Mouse (Mus musculus) kidney, postnatal 25 days (tissue): ENCODE data around the gene Epb41l4b.

Experiments used
- DNase-seq, 2 experiments: peaks; one replicate each; pipeline ENCODE4 v3.0.0; 2021; ENCODE audit warnings: mixed read lengths in 2 of 2

The Epb41l4b gene

DNA sequence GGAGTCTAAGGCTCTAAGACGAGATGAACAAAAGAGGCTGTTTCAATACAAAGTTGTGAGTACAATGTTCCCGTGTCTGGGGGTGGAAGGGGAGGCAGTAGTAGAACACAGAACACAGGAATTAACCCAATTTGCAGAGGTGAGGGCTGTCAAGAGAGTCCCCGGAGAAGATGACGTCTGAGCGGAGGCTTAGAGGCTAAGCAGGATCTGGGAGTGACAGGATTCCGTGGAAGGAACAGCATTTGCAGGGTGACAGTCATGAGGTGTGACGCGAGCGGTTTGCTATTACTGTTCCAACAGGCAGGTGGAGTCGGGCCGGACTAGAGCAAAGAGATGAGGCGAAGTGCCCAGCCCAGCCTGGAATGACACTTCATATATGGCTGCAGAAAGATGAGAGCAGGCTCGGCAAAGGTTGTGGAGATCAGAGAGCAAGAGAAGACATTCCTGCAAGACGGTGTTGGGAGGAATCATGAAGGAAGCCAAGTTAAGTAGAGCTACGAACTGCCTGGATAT, 82.9 kb downstream of the Epb41l4b start:
- no peak for DNase-seq

DNA sequence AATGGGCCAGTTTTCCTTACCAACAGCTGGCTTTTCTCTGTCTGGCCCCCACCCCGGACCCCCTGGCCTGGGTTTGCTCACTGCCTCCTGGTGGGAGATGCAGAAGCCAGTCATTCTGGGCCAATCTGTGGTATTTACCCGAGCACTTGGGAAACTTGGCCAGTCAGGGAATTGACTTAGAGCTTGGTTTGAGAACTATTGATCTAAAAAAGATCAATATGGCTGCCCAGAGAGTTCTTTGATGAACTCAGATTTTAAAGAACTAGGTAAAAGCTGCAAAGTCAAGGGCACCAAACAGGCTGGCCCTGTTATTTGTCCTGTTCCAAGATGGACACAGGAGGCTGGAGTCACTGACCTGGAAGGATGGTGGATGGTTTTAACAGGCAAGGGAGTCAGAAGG, 84.6 kb downstream of the Epb41l4b start:
- DNase-seq = no peak

DNA sequence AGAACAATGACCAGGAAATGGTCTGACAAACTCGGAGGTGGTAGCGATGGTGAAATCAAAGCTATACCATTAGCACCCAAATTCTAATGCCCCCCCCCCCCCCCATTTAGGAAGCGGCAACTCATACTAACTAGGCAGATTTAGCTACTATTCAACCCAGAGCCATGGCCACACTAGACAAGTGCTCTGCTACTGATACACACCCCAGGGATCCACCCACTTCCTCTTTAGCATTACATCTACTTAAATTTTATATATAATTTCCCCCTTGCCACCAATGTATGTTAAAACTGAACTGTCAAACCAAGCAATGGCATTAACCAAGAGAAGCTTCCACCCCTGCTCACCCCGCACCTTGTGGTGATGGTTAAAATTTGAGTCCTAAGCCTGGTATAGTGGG, 85.6 kb downstream of the Epb41l4b start:
- DNase-seq = no peak

DNA sequence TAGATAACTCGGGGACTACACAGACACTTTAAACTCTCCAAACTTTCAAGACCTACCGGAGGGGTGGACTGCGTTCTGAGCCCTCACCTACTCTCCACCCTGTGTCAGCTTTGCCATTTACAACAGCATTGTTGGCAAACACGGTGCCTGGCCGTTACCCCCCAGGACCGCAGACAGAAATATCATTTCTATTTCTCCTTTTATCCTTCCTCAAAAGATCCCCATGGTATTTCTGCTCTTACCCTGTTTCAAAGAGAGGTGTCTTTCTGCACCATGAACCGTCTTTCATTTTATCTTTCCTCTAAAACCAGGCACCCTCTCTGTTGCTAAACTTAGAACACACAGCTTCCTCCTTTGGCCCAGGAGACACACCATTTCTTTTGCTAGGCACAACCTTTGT, 87.6 kb downstream of the Epb41l4b start:
- DNase-seq = no peak

DNA sequence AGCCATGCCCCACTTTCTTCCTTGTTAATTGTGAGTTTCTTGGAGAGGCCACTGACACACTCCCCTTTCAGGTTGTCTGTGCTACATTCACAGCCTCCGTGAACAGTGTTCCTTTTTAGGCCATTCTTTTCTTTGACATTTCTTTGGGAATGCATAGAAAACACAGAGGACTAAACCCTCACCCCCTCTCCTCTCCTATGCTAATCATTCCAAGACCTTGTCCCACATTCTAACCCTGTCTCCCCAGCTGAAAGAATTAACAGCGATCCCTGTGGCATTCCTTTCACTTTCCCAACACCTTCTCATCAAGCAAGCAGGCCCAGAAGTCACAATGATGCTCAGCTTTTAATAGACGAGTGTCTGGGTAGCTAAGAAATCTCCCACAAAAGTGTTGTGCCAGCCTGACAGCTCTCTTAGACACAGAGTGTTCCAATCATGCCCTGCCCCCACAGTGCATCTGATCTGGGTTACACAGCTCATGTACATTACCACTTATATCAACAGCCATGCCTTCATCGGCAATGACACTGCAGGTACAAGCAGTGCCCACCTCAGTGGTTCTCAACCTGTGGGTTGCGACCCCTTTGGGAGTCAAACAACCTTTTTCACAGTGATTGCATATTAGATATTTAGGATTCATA, 93.8 kb downstream of the Epb41l4b start:
- DNase-seq = no peak

DNA sequence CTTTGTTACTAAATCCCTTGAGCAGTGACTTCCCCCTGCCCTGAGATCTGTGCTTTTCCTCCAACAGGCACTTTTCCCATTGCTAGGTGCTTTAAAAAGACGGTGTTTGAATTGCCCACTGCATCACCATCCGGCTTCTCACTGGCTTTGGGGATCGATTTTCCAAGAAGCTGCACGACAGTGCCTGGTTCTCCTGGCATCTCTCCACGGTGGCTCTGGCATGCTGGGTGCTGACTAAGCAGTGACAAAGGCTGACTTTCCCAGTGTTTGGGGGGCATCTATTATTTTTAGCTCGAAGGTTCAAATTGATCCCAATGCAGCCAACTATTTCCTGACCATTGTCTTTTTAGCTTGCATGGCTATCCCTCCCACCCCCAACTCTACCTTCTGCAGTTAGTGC, 94.7 kb downstream of the Epb41l4b start:
- peak in 1 of 2 experiments; percentile 6 for DNase-seq

DNA sequence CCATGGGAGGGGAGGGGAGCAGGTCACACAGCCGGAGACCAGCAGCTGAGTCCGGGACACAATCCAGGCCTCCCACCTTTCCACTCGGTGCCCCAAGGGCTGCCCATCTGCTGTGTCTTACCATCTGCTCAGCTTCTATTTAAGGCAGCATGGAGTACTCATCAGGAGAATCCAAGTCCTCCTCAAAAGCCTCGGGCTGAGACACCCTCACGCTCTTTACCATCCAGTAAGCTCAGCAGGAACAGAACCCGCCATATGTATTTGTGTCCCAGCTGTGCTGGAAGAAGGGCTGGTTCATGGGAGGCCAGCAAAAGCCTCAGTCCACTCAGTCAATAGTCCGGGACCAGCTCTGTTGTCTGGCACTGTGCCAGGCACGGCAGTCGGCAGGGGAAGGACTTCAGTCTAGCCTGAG, 97.1 kb downstream of the Epb41l4b start:
- no peak for DNase-seq

DNA sequence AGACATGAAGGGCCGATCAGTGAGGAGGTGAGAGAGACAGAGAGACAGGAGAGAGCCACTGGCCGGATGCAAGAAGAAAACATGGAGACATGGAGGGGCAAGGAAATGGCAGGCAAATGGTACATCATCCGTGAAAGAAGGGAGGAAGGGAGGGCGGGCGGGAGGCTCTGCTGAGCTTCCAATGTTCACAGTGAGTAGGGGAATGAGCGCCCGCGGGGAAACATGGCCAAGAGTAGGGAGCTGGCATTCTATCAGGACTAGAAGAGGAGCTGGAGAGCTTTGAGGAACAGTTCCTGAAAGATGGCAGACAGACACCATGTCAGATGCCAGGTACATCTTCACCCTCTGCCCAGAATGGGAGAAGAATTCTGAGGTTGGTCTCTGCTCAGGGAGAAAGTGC, 99.6 kb downstream of the Epb41l4b start:
- no peak for DNase-seq

DNA sequence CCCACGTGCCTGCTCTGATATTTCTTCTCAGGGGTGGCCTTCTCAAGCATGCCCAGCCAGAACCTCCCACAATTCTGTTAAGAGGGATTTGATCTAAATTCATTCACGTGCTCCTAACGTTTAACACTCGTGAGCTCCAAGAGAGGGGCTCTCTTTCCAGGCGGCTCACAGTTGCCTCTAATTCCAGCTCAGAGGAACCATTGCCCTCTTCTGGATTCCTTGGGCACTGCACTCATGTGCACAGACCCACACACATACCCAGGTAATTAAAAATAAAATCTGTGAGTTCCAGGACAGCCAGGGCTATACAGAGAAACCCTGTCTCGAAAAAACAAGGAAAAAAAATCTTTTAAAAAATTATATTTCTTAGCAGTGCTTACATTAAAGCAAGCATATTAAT, 101.6 kb downstream of the Epb41l4b start:
- no peak for DNase-seq

DNA sequence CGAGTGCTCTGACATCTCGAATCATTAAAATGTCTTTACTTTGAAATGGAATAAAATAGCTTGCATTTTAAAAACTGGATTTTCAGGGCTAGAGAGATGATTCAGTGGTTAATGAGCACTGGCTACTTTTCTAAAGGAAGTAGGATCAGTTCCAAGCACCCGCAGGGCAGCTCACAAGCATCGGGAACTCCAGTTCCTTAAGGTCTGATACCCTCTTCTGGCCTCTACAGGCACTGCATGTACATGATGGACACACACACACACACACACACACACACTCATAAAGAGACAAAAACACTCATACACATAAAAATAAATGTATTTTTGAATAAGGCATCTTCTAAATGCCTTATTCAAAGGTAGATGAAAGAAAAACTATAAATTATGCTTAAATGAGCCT, 102.0 kb downstream of the Epb41l4b start:
- no peak for DNase-seq

DNA sequence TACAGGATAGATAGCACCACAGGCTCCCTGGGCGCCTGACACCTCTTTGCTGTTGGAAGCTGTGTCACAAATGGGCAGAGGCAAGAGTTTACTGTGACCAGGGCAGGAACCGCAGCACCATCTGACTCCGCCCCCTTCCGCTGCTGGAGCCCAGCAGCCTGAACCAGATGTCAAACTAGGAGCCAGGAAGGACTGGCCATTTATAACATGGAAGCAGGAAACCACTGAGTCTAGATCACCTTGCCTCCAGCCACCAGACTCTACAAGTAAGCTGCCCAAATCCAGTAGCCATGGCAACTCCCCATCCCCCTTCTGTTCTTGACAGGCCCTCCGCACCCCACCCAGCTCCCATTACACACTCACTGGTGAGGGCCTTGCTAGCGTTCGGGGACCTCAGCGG, 102.8 kb downstream of the Epb41l4b start:
- no peak for DNase-seq

DNA sequence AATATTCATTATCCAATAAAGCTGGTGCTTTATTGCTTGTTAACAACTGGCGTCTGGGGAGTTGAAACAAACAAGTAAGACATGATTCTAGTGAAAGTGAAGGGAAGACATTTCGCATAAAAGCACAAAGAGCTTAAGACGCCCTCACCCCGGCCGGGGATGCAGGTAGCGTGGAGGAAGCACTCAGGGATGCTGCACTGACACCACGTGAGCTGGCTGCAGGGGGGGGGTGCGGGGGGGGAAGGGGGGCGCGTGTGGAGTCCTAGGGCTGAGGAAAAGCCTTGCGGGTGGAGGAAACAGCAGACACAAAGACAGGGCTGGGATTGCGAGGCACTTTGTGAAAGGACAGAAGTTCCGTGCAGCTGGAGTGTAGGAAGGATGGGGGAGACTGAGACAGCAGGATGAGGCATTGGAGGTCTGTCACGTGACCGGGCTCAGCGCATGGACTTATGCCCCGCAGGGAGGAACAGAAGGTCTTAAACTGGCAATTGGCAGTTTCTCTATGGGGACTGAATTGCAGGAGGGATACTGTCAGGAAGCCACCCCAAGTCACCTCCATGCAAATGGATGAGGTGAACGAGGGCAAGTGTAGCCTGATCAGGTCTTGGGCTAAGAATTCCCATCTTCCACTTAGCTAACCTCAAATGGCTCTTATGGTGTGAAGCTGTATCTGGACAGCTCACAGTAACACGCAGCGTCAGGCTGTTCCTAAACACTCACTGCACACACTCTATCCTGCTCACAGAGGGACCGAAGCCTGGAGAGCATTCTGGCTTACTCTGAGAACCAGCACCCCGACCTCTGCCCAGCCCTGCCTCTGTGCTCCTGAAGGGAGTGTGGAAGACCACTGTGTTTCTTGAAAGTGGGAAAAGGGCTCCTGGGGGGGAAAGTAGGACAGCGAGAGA, 103.9 kb downstream of the Epb41l4b start:
- DNase-seq = peak in 1 of 2 experiments; percentile 11

DNA sequence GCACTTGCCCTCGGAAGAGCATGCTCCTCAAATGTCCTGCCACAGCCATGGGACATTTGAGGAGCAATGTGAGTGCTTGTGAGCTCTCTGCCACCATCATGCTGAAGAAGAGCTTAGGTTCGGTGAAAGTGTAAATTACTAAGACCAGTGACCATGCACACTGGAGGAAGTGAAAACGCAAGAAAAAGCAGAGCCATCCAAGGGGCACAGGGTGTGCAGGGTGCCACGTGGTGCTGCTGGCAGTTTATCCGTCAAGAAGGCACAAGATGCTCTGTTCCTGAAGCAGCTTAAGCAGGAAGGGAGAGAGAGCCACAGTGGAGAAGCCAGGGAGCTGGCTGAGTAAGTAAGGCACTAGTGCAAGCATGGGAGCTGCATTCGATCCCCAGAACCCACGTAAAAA, 105.7 kb downstream of the Epb41l4b start:
- no peak for DNase-seq

DNA sequence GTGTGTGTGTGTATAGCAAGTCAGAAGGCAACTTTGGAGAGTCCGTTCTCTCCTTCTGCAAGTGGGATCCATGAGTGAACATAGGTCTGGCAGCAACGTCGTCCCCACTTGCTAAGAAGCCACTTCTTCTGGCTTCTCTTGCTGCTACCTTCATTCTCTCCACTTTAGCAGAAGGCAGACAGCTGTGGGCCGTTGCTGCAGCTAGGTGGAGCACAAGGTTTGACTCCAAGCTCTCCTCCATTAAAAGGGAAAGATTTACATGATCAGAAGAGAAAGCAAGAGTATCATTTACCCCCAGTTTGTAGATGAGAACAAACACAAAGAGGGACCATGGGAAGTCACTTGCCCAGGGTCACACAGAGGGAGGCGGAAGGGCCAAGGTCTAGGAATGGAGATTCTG, 109.1 kb downstream of the Epb41l4b start:
- no peak for DNase-seq

DNA sequence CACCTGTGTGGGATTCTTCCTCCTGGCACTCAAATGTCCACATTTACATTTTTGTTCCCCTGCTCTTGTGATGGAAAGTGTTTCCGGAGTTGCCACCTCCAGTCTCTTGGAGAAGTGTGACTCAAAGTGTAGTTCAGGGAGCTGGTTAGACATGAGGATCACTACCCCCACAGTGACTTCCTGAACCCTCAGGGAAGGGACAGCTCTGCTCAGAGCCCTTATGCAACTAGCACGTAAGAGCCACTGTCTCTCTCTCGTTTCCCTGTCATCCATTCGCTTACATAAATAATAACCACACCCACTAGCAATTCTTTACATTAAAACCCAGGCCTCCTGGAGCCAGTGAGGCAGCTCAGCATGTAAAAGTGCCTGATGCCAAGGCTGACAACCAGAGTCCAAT, 111.8 kb downstream of the Epb41l4b start:
- no peak for DNase-seq

DNA sequence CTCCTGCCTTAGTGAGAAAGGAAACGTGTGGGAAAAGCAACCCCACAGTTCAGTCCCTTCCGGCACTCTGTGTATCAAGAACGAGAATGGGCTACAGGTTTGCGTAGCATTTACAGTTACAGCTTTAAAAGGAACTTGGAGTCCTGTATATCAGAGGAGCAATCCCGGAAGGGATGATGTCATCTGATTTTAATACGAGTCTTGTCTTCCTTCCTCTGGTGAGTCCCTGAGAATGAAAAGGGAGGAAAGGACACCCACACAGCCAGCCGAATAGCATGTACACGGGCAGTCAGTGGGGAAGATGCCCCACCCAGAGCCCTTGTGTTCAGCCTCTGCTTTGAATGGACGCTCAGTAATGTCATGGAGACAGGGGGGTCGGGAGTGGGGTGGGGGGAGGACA, 115.3 kb downstream of the Epb41l4b start:
- no peak for DNase-seq

DNA sequence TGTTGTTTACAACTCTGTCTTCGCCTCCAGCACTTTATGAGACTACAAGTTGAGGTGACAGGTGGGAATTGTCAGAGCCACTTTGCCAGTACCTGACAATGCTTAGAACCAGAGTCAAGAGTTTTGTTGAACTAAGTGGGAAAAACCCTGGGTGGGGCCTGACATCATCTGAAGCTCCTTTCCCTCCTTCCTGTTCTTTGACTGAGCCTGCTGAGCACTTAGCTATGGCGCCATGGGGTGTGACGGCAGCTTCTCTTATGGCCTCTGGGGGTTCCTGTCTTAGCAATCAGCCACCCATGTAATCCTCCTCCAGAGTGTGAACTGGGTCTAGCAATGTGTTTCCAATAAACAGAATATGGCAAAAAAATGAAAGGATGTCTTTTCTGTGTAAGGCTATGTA, 119.7 kb downstream of the Epb41l4b start:
- DNase-seq = no peak

DNA sequence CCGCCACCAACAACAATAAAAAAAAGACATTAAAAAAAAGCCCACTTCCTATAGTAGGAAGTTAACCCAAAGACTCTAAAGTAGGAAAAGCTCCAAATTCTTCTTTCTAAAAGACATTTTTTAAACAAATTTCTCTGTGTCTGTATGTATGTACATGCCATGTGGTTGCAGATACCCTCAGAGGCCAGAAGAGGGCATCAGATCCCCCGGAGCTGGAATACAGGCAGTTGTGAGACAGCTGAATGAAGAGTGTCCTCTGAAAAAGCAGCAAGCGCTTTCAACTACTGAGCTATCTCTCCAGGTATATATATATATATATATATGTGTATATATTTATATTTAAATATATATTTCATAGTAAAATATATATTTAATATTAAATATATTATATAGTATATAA, 121.9 kb downstream of the Epb41l4b start:
- DNase-seq = no peak

DNA sequence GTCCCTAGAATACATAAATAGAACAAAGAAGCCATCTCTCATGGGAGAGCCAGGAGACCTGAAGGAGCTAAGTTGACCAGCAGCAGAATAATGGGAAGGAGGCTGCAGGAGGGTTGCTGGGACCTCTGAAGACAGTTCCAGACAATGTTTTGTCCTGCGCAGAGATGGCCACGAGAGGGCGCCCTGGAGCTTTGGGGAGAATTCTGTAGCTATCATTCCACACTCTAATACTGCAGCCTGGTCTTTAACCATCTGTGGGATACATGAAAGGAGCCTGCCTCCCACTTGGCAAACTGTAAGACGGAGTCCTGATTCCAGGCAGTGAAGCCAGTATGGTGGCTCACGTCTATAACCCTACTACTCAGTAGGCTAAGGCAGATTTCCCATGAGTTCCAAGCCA, 126.0 kb downstream of the Epb41l4b start:
- DNase-seq = peak; percentile 67 to 78

DNA sequence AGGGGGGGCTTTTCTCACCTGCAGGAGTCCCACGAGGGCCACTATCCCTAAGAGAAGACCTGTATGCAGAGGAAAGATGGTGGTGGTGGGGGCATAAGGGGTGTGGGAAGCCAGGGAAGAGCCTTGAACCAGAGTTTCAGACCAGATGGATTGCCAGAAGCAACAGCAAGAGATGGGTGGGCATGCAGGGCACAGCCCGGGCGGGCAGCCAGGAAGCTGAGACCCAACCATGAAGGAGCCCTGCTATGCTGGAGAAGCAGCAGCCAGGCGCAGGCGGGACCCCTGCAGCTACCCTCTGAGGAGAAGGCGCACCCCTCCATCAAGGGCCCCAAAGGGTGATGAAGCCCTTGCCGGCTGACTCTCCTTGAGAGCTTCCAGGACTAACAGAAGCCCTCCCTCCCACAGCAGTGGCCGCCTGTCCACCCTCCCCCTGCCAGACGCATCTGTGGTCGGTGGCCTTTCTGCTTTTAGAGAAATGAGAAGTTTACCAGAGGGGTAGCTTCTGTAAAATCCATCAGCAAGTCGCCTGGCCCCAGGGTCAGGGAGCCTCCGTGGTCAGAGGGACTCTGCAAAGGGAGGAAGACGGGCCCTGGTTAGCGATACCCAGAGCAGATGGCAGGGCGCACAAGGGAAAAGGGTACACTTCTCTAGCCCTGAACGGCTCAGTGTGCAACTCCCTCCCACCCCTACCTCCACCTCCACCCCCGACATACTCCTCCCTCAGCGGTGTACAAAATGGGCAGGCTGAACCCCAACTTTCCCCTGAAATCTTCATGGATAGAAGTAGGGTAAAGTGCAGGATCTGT, 126.7 kb downstream of the Epb41l4b start:
- no peak for DNase-seq

DNA sequence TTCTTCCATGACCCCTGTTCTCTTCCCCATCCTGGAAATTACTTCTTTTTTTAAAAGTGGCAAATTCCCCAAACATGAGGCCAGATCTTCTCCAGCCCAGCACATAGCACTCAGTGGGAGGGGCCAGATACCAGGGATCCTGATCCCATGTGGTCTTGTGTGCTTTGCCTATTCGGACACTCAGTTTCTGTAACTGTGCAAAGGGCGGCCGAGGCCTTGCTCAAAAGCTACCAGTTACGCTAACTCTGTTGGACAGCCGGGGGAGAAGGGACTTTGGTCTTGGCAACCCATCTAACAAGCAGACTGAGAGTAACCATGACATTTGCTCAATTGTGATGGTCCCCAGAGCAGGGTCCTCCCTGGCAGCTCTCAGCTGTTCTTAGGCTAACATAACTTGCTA, 128.2 kb downstream of the Epb41l4b start:
- no peak for DNase-seq

DNA sequence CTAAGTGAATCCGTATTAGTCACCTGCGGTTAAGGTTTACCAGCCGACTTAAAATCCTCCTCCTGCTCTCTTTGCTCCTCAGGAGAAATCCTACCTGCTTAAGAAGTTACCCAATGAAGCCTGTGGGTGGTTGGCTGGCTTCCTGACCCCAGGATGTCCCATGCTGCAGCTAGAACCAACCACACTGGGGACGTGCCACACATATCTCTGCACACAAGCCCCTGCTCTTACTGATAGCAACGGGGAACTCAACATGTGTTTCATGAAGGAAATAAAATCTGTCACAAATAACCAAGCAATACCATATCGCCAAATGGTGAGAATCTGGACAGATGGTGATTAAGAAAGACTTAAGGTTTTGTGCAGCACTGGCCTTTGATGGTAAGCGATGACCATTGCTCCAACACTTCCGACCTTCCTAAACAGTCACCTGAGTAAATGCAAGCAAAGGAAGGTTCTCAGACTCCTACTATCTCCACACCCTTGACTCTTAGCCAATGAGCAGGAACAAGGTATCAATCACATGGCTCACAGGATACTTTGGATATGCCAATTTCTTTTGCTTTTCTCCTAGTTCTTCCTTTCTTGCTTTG, 131.7 kb downstream of the Epb41l4b start:
- DNase-seq = no peak

DNA sequence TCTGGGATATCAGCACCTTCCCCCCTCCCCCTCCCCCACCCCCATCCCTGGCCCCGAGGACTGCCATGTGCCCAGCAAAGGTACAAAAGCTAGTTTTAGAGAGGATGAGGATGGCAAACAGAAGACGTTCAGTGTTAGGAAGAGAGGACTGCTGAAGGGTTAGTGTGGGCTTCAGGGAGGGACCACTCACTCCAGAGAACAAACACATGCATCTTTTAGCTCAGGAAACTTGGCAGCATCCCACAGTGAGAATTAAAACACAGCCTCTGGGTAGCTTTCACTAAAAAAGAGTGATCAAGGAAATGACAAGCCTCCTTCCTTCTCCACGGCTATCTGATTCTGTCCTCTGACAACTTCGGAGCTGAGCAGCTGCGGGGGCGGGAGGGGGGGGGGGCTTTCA, 132.3 kb downstream of the Epb41l4b start:
- no peak for DNase-seq
